Mouse (Mus musculus): ENCODE measurements around the gene Tmem59l. TPM values are rescaled to one million over a fixed set of nuclear protein-coding genes. Genes with fewer than 3 reads are reported as not detected.

Gene Tmem59l
- polyA plus RNA-seq, 1 experiment from 2014 or later: 6.5 TPM

DNA sequence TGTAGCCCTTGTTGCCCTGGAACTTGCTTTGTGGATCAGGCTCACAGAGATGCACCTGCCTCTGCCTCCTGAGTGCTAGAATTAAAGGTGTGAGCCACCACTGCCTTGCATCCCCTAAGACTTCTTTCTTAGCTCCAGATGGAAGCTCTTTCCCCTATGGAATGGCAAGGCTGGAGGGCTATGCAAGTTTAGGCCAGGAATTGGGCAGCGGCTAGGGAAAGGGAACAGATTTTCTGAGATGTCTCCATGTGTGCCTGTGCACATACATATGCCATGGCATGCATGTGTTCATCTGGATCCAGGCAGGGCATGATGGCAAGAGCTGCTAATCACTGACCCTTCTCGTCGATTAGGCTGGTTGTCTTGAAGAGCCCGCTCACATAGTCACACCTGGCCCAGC lies 21.5 kb downstream of the Tmem59l start:
- Histone ChIP-seq H3K27ac (ENCODE audit: low read length) (no peak overlapping the region), H3K27me3 (ENCODE audit: insufficient read depth, low read length) (no peaks in the 10 kb centered on the region), H3K4me2 (replicated peaks; ENCODE audit: low read depth, low read length) (no peak overlapping the region), H3K4me3 (ENCODE audit: low read length) (no peak overlapping the region), H3K4me1 (ENCODE audit: insufficient read depth, low read length) (peaks cover 11% of the 10 kb centered on the region), H3K36me3 (ENCODE audit: insufficient read depth, low read length) (no peaks in the 10 kb centered on the region), H3K9me3 (ENCODE audit: low read length) (no peaks in the 10 kb centered on the region), H3K9ac (replicated peaks; ENCODE audit: low read length) (no peak overlapping the region)
- WGBS: 96% methylated on average over 4 of the region's 4 CpGs
- no peak for ATAC-seq (ENCODE audit: low FRiP score, low TSS enrichment)

DNA sequence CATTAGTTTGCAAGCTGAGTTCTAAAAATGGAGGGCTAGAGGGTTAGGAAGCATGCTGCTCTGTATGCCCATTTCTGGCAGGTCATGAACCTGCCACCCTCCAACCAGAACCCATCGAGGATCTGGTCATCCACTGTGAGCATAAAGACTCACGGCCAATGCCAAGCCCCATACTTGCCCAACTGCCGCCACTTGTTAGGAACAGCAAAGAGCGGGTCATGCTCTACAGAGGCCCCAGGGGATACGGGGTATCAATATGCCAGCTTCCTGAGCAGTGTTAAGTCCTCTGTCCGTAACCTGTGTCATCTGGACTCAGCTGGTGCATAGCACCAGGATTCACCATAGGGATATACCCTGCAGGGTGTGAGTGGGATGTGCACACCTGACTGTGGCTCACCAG lies 23.0 kb downstream of the Tmem59l start:
- peaks cover 11% of the 10 kb centered on the region for H3K4me1 ChIP-seq (ENCODE audit: insufficient read depth, low read length)

DNA sequence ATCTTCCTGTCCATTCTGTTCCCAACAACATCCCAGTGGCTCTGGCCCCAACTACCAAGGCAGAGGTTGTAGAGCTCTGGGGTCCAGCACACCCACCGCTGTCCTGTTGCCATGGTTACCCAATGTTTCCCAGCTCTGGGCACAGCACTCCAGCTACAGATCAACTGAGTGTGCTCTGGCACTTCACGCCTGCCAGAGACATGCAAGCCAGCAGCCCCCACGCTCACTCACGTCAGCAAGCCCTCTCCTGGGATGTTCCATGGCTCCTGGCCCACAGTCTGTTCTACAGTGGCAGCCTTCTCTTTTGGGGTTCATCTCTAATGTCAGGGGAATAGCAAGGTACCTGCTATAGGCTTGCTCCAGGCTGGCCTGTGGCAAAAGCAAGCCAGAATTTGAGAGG lies 23.9 kb downstream of the Tmem59l start:
- H3K9me3 ChIP-seq (ENCODE audit: low read length): no peaks in the 10 kb centered on the region; the same call in 1 of the 2 replicates
- H3K27ac ChIP-seq (ENCODE audit: low read length): no peak overlapping the region
- no peak overlapping the region for H3K4me2 ChIP-seq (replicated peaks; ENCODE audit: low read depth, low read length)
- WGBS: 79% methylated on average over 4 of the region's 4 CpGs
- no peak overlapping the region for H3K4me3 ChIP-seq (ENCODE audit: low read length)
- H3K9ac ChIP-seq (replicated peaks; ENCODE audit: low read length): no peak overlapping the region
- H3K36me3 ChIP-seq (ENCODE audit: insufficient read depth, low read length): no peaks in the 10 kb centered on the region
- H3K27me3 ChIP-seq (ENCODE audit: insufficient read depth, low read length): no peaks in the 10 kb centered on the region
- ATAC-seq (ENCODE audit: low FRiP score, low TSS enrichment): no peak
- peaks cover 11% of the 10 kb centered on the region for H3K4me1 ChIP-seq (ENCODE audit: insufficient read depth, low read length)

More for the DNA sequence above, 23.0 kb downstream of the Tmem59l start:
- WGBS: 89% methylated on average over 6 of the region's 6 CpGs
- H3K36me3 ChIP-seq (ENCODE audit: insufficient read depth, low read length): no peaks in the 10 kb centered on the region
- no peaks in the 10 kb centered on the region for H3K27me3 ChIP-seq (ENCODE audit: insufficient read depth, low read length)
- no peak overlapping the region for H3K27ac ChIP-seq (ENCODE audit: low read length)
- H3K4me3 ChIP-seq (ENCODE audit: low read length): no peak overlapping the region
- no peak overlapping the region for H3K9ac ChIP-seq (replicated peaks; ENCODE audit: low read length)
- ATAC-seq (ENCODE audit: low FRiP score, low TSS enrichment): no peak
- no peak overlapping the region for H3K4me2 ChIP-seq (replicated peaks; ENCODE audit: low read depth, low read length)
- H3K9me3 ChIP-seq (ENCODE audit: low read length): no peaks in the 10 kb centered on the region; the same call in 1 of the 2 replicates

DNA sequence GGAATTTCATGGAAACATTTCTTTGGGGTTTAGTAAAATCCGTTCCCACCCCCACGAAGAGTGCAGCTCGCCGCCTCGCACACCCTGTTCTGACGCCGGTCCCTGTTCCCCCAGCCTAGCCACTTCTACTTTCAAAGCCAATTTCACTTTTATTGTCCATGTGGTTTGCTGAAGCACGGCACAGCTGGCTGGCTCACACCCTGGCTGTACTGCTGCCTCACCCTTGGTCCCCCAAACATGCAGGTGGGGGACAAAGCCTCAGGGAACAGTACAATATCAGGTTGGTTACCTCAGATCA lies 24.7 kb downstream of the Tmem59l start:
- H3K4me2 ChIP-seq (replicated peaks; ENCODE audit: low read depth, low read length): no peak overlapping the region
- no peaks in the 10 kb centered on the region for H3K27me3 ChIP-seq (ENCODE audit: insufficient read depth, low read length)
- H3K4me1 ChIP-seq (ENCODE audit: insufficient read depth, low read length): peaks cover 8% of the 10 kb centered on the region
- H3K36me3 ChIP-seq (ENCODE audit: insufficient read depth, low read length): no peaks in the 10 kb centered on the region
- 63% methylated on average over 8 of the region's 8 CpGs for WGBS
- H3K27ac ChIP-seq (ENCODE audit: low read length): no peak overlapping the region
- H3K9me3 ChIP-seq (ENCODE audit: low read length): no peaks in the 10 kb centered on the region; the same call in 1 of the 2 replicates
- no peak overlapping the region for H3K9ac ChIP-seq (replicated peaks; ENCODE audit: low read length)
- no peak for ATAC-seq (ENCODE audit: low FRiP score, low TSS enrichment)
- H3K4me3 ChIP-seq (ENCODE audit: low read length): no peak overlapping the region

DNA sequence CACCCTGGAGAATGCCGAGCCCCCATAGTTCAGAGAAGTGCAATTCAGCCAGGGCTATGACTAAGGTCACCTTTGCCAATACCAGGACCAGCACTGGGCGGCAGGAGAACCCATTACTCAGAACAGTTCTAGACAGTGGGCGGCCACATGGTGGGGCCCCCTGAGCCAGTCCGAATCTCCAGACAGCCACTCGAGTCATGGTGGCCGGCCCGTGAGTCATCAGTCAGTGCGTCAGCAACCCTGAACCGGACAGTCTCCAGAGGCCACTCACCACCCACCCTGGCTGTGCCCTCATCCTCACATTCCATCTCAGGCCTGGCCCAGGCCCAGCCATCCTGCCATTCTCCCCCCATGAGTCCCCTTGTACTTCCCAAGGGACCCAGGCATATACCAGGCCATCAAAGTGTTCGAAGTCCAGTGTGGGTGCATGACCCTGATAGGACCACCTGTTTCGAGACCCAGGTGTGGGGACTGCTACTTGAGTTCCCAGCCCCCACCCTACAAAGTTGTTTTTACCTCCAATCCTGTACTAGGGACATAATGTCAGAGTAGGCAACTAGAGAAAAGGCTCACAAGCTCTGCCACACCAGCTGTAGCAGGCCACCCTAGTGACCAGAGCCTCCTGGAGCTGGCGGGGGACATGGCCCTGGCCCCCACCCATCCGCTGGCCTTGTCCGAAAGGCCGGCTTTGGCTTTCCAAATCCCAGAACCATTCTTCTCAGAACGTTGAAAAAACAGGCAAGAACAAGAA lies 25.2 kb downstream of the Tmem59l start:
- Histone ChIP-seq H3K9me3 (ENCODE audit: low read length) (no peaks in the 10 kb centered on the region; the same call in 1 of the 2 replicates), H3K27me3 (ENCODE audit: insufficient read depth, low read length) (no peaks in the 10 kb centered on the region), H3K4me1 (ENCODE audit: insufficient read depth, low read length) (peaks cover 4% of the 10 kb centered on the region), H3K4me3 (ENCODE audit: low read length) (no peak overlapping the region), H3K9ac (replicated peaks; ENCODE audit: low read length) (no peak overlapping the region), H3K27ac (ENCODE audit: low read length) (no peak overlapping the region), H3K4me2 (replicated peaks; ENCODE audit: low read depth, low read length) (no peak overlapping the region), H3K36me3 (ENCODE audit: insufficient read depth, low read length) (no peaks in the 10 kb centered on the region)
- peak; percentile 55; the same call in 1 of the 2 replicates for ATAC-seq (ENCODE audit: low FRiP score, low TSS enrichment)
- WGBS: 88% methylated on average over 16 of the region's 16 CpGs

DNA sequence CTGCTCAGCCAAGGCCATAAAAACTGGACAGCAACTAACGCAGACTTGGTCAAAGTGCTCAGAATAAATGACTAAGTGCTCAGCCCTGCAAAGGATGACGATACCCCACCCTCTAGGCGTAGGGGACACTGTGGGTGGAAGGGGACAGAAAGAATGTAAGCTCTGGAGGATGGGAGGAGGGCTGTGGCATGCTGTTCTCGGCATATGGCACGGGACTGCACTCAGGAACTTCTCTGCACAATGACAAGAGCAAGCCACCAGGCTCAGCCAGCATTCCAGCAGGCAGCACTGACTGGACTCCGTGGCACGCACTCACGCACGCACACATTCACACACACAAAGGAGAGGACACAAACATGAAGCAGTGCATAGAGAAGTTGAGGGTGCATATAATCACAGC lies 26.6 kb downstream of the Tmem59l start:
- no peak for ATAC-seq (ENCODE audit: low FRiP score, low TSS enrichment)
- 86% methylated on average over 9 of the region's 9 CpGs for WGBS
- H3K4me2 ChIP-seq (replicated peaks; ENCODE audit: low read depth, low read length): no peak overlapping the region
- H3K4me1 ChIP-seq (ENCODE audit: insufficient read depth, low read length): no peaks in the 10 kb centered on the region
- H3K4me3 ChIP-seq (ENCODE audit: low read length): no peak overlapping the region
- no peak overlapping the region for H3K27ac ChIP-seq (ENCODE audit: low read length)
- no peaks in the 10 kb centered on the region; the same call in 1 of the 2 replicates for H3K9me3 ChIP-seq (ENCODE audit: low read length)
- no peaks in the 10 kb centered on the region for H3K27me3 ChIP-seq (ENCODE audit: insufficient read depth, low read length)
- no peak overlapping the region for H3K9ac ChIP-seq (replicated peaks; ENCODE audit: low read length)
- no peaks in the 10 kb centered on the region for H3K36me3 ChIP-seq (ENCODE audit: insufficient read depth, low read length)

DNA sequence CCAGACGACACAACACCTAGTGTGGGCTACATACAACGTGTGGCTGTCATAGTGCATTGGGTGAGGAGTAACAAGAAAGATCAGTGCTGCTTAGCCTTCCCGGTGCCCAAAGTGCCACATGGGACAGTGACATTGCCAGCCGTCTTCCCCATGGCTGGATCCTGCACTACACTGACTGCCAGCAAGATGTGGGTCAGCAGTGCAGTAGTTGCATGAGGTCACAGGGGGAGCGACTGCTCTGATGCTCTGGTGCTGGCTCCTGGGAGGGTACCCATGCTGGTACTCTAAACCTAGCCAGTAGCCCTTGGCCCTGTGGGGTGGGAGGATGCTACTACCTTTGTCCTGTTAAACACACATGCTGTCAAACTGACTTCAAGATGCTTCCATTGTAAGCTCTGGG lies 27.0 kb downstream of the Tmem59l start:
- no peaks in the 10 kb centered on the region for H3K36me3 ChIP-seq (ENCODE audit: insufficient read depth, low read length)
- H3K9me3 ChIP-seq (ENCODE audit: low read length): no peaks in the 10 kb centered on the region; the same call in 1 of the 2 replicates
- no peak overlapping the region for H3K9ac ChIP-seq (replicated peaks; ENCODE audit: low read length)
- WGBS: 89% methylated on average over 5 of the region's 5 CpGs
- H3K4me2 ChIP-seq (replicated peaks; ENCODE audit: low read depth, low read length): no peak overlapping the region
- H3K4me3 ChIP-seq (ENCODE audit: low read length): no peak overlapping the region
- H3K27me3 ChIP-seq (ENCODE audit: insufficient read depth, low read length): no peaks in the 10 kb centered on the region
- no peak for ATAC-seq (ENCODE audit: low FRiP score, low TSS enrichment)
- no peaks in the 10 kb centered on the region for H3K4me1 ChIP-seq (ENCODE audit: insufficient read depth, low read length)
- no peak overlapping the region for H3K27ac ChIP-seq (ENCODE audit: low read length)

DNA sequence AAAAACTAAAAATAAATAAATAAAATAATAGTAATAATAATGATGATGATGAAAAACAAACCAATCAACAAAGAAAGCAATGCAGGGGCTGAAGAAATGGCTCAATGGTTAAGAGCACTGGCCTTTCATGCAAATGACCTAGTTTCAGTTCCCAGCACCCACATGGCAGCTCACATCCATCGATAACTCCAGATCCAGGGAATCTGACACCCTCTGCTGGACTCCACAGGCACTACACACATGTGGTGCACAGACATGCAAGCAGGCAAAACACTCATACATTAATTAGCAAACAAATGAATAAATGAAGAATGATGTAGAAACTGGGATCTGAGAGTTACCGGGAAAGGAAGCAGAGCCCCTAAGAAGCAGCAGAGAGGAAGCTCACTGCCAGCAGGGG lies 27.5 kb downstream of the Tmem59l start:
- 98% methylated on average over 2 of the region's 2 CpGs for WGBS
- H3K9ac ChIP-seq (replicated peaks; ENCODE audit: low read length): no peak overlapping the region
- H3K27me3 ChIP-seq (ENCODE audit: insufficient read depth, low read length): no peaks in the 10 kb centered on the region
- no peaks in the 10 kb centered on the region for H3K4me1 ChIP-seq (ENCODE audit: insufficient read depth, low read length)
- H3K27ac ChIP-seq (ENCODE audit: low read length): no peak overlapping the region
- no peak for ATAC-seq (ENCODE audit: low FRiP score, low TSS enrichment)
- H3K36me3 ChIP-seq (ENCODE audit: insufficient read depth, low read length): no peaks in the 10 kb centered on the region
- no peaks in the 10 kb centered on the region; the same call in 1 of the 2 replicates for H3K9me3 ChIP-seq (ENCODE audit: low read length)
- H3K4me3 ChIP-seq (ENCODE audit: low read length): no peak overlapping the region
- H3K4me2 ChIP-seq (replicated peaks; ENCODE audit: low read depth, low read length): no peak overlapping the region

DNA sequence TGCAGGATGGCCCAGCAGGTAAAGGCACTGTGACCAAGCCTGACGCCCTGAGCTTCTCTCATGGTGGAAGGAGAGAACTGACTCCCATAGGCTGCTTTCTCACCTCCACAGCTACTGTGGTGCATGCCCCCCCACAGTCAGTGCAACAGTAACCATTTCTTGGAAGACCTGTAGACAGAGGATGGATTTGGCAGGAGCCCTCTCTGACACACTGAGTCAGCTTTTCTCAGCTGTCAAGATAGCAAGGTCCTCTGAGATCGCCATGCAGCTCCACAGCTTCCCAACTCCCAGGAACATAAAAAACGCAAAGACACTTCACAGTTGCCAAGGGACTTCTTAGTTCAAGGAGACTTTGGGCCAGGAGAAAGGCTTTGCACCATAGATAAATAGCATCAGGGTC lies 28.7 kb downstream of the Tmem59l start:
- Histone ChIP-seq H3K9ac (replicated peaks; ENCODE audit: low read length) (no peak overlapping the region), H3K27ac (ENCODE audit: low read length) (no peak overlapping the region), H3K4me1 (ENCODE audit: insufficient read depth, low read length) (no peaks in the 10 kb centered on the region), H3K36me3 (ENCODE audit: insufficient read depth, low read length) (no peaks in the 10 kb centered on the region), H3K27me3 (ENCODE audit: insufficient read depth, low read length) (no peaks in the 10 kb centered on the region), H3K9me3 (ENCODE audit: low read length) (no peaks in the 10 kb centered on the region; the same call in 1 of the 2 replicates), H3K4me2 (replicated peaks; ENCODE audit: low read depth, low read length) (no peak overlapping the region), H3K4me3 (ENCODE audit: low read length) (no peak overlapping the region)
- 82% methylated on average over 3 of the region's 3 CpGs for WGBS
- no peak for ATAC-seq (ENCODE audit: low FRiP score, low TSS enrichment)

DNA sequence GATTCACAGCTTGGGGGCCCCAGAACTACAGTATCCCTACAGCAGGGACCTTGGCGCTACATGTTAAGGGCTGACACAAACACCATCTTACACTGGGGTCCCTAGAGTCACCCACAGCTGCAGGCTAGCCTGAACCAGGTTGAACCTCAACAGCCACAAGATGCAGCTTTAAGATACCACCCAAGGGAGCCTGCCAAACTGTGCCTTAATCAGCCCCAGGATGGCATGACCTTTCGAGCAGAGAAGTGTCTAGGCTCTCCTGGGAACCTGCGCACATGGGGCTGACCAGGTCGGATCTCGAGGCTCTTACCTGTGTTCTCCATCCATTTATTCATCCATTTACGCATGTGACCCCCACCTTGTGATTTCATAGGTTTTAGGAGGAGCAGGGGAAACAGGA lies 29.3 kb downstream of the Tmem59l start:
- no peaks in the 10 kb centered on the region for H3K36me3 ChIP-seq (ENCODE audit: insufficient read depth, low read length)
- H3K4me1 ChIP-seq (ENCODE audit: insufficient read depth, low read length): no peaks in the 10 kb centered on the region
- no peak overlapping the region for H3K4me3 ChIP-seq (ENCODE audit: low read length)
- no peaks in the 10 kb centered on the region; the same call in 1 of the 2 replicates for H3K9me3 ChIP-seq (ENCODE audit: low read length)
- no peak overlapping the region for H3K27ac ChIP-seq (ENCODE audit: low read length)
- ATAC-seq (ENCODE audit: low FRiP score, low TSS enrichment): no peak
- WGBS: 86% methylated on average over 6 of the region's 6 CpGs
- H3K4me2 ChIP-seq (replicated peaks; ENCODE audit: low read depth, low read length): no peak overlapping the region
- no peak overlapping the region for H3K9ac ChIP-seq (replicated peaks; ENCODE audit: low read length)
- H3K27me3 ChIP-seq (ENCODE audit: insufficient read depth, low read length): no peaks in the 10 kb centered on the region

Measured in kidney, embryonic 16.5 days (tissue).